Mouse (Mus musculus) forebrain, embryonic 13.5 days (tissue): ENCODE results near the gene Gmds. TPM values are rescaled to one million over a fixed set of nuclear protein-coding genes. Genes with fewer than 3 reads are reported as not detected.

Experiments
- ATAC-seq: fragments of 200-750 bp; cut with Nextera tagmentation; 2 replicates; pipeline ENCODE4 v1.8.0; 2017
- H3K27ac ChIP-seq: fragments of 300-500 bp; sonication (generic); 2 replicates; pipeline ENCODE4 v1.5.1; 2015; ENCODE audit warnings: inconsistent platforms, mild to moderate bottlenecking, moderate library complexity
- H3K27me3 ChIP-seq: fragments of 300-500 bp; sonication (generic); 2 replicates; pipeline ENCODE4 v1.6.1; 2015; ENCODE audit warnings: mild to moderate bottlenecking, inconsistent platforms
- H3K36me3 ChIP-seq: fragments of 300-500 bp; sonication (generic); 2 replicates; pipeline ENCODE4 v1.6.1; 2015; ENCODE audit warnings: mild to moderate bottlenecking, inconsistent platforms; ENCODE audit not compliant: poor library complexity, severe bottlenecking
- H3K4me1 ChIP-seq: fragments of 300-500 bp; sonication (generic); 2 replicates; pipeline ENCODE4 v1.6.1; 2015; ENCODE audit warnings: inconsistent platforms
- H3K4me2 ChIP-seq: fragments of 300-500 bp; sonication (generic); 2 replicates; pipeline ENCODE4 v1.6.1; 2015; ENCODE audit warnings: inconsistent platforms, mild to moderate bottlenecking, moderate library complexity
- H3K4me3 ChIP-seq: fragments of 300-500 bp; sonication (generic); 2 replicates; pipeline ENCODE4 v1.5.1; 2015; ENCODE audit warnings: mild to moderate bottlenecking, inconsistent platforms
- H3K9ac ChIP-seq: fragments of 300-500 bp; sonication (generic); 2 replicates; pipeline ENCODE4 v1.6.1; 2015; ENCODE audit warnings: mild to moderate bottlenecking, inconsistent platforms
- H3K9me3 ChIP-seq: fragments of 300-500 bp; sonication (generic); replicated peaks from 2 replicates; pipeline ENCODE4 v1.6.1; 2016; ENCODE audit warnings: inconsistent platforms
- WGBS: fragments of 180-500 bp; shearing (Covaris S2); methylation state at CpG from one replicate; pipeline ENCODE4 v1.1.7; 2015; 5-methylcytosine and 5-hydroxymethylcytosine counted together
- polyA plus RNA-seq: library from polyadenylated mRNA; unstranded; fragments of >200 nt; fragmentation: Nextera tagmentation; extraction: Ambion mirVana; gene quantifications from 2 replicates; pipeline ENCODE4 v1.2.1, GENCODE M21; 2015

Gene Gmds
- polyA plus RNA-seq, 1 experiment from 2014 or later = 28.5 TPM

DNA sequence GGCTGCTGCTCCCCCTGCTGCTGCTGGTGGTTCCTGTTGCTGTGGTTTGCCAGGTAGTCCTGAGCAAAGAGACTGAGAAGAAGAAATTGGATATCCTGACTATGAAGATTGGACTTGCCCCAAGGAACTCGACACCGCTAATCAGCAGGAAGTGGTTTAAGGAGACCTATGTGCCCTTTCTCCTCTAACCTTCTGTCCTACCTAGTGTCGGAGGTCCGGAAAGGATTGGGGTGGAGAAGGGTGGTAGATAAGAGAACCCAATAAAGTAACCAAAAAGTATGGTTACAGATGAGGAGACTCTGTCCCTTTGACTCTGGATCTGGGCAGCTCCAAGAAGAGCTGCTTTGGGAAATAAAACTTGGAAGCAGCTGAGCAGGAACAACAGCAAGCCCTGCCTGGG is 86.3 kb downstream of the Gmds start:
- no peak for ATAC-seq
- Histone ChIP-seq H3K4me3 (no peak overlapping the region), H3K9ac (no peak overlapping the region)

DNA sequence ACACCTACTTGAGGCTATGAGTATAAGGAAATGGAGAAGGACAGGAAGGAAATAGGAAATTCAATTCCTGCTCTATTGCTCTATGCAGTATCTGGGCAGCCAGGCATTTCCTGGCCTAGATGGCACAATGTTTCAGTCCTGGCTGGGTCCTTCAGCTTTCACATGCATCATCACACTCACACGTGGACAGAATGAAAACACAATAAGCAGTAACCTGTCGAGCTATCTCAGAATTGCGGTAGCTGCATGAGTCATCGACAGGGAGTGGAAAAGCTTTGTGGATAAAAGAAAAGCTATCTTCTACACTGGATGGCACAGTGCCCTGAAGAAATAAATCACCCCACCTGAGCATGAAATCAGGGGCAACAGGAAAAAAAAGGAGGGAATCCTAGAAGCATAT is 96.3 kb downstream of the Gmds start:
- no peak for ATAC-seq
- no peaks in the 10 kb centered on the region for H3K36me3 ChIP-seq
- no peaks in the 10 kb centered on the region for H3K9me3 ChIP-seq
- H3K27ac ChIP-seq = no peak overlapping the region
- H3K4me3 ChIP-seq = no peak overlapping the region
- 76% methylated on average over 4 of the region's 4 CpGs for WGBS
- H3K4me2 ChIP-seq = no peak overlapping the region
- H3K4me1 ChIP-seq = no peaks in the 10 kb centered on the region
- H3K27me3 ChIP-seq = no peaks in the 10 kb centered on the region
- no peak overlapping the region for H3K9ac ChIP-seq

More for the DNA sequence above, 86.3 kb downstream of the Gmds start:
- 83% methylated on average over 4 of the region's 4 CpGs for WGBS
- H3K27me3 ChIP-seq = no peaks in the 10 kb centered on the region
- H3K9me3 ChIP-seq = no peaks in the 10 kb centered on the region
- H3K27ac ChIP-seq = no peak overlapping the region
- no peaks in the 10 kb centered on the region for H3K36me3 ChIP-seq
- H3K4me1 ChIP-seq = no peaks in the 10 kb centered on the region
- no peak overlapping the region for H3K4me2 ChIP-seq

DNA sequence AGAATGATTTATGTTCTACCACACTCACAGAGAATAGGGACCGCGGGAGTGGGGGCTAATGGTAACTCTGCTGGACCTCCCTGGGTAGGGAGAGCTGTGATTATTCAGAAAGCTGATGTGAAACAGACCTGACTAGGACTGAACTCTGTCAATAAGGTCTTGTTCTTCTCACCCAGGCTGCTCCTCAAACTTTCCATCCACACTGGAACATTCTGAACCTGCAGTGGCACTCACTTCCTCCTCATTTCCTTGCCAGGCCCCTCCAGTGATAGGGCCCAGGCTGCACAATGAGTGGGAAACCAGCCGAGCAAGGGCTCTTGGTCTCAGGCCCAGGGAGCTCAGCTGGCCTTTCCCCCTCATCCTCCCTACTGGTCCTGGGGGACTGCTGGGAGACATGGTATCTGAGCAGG is 102.3 kb downstream of the Gmds start:
- H3K27me3 ChIP-seq = no peaks in the 10 kb centered on the region
- no peak overlapping the region for H3K27ac ChIP-seq
- H3K9ac ChIP-seq = no peak overlapping the region
- no peaks in the 10 kb centered on the region for H3K9me3 ChIP-seq
- H3K4me3 ChIP-seq = no peak overlapping the region
- no peak for ATAC-seq
- no peaks in the 10 kb centered on the region for H3K4me1 ChIP-seq
- WGBS = 75% methylated on average over 3 of the region's 3 CpGs
- no peak overlapping the region for H3K4me2 ChIP-seq
- H3K36me3 ChIP-seq = no peaks in the 10 kb centered on the region

DNA sequence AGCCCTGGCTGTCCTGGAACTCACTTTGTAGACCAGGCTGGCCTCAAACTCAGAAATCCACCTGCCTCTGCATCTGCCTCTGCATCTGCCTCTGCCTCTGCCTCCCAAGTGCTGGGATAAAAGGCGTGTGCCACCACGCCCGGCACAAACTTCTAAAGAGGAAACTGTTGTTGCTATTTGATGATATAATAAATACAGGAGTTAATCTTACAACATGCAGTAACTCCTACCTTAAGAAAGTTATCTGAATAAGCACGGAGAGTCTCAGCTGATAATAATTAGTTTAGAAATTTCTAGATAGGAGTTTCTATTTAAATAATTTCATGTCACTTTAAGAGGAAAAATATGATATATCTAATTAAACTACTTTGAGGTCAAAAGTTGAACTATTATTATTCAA is 103.5 kb downstream of the Gmds start:
- no peak overlapping the region for H3K4me2 ChIP-seq
- no peaks in the 10 kb centered on the region for H3K36me3 ChIP-seq
- H3K4me3 ChIP-seq = no peak overlapping the region
- no peaks in the 10 kb centered on the region for H3K9me3 ChIP-seq
- no peak overlapping the region for H3K9ac ChIP-seq
- no peaks in the 10 kb centered on the region for H3K27me3 ChIP-seq
- H3K4me1 ChIP-seq = no peaks in the 10 kb centered on the region
- 93% methylated on average over 4 of the region's 4 CpGs for WGBS
- ATAC-seq = no peak
- H3K27ac ChIP-seq = no peak overlapping the region

DNA sequence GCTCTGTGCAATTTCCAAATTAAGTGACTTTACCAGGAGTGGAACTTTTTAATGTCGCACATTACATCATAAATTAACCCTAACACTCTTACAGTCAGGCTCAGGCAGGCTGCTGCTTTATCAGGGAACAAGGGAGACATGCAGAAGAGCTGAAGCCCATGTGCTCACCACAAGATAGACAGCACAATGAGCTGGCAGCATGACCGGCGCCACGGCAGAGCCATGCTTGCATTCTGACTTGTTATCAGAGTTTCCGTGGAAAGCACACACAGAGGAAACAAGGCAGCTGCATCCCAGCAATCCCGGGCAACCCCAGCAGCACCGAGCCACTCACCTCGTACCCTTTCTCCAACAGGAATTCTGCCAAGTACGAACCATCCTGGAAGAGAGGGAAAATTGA is 104.5 kb downstream of the Gmds start:
- Histone ChIP-seq H3K9ac (no peak overlapping the region), H3K27me3 (no peaks in the 10 kb centered on the region), H3K4me1 (no peaks in the 10 kb centered on the region), H3K36me3 (no peaks in the 10 kb centered on the region), H3K27ac (no peak overlapping the region), H3K9me3 (no peaks in the 10 kb centered on the region), H3K4me2 (no peak overlapping the region), H3K4me3 (no peak overlapping the region)
- ATAC-seq = no peak
- 85% methylated on average over 9 of the region's 9 CpGs for WGBS

DNA sequence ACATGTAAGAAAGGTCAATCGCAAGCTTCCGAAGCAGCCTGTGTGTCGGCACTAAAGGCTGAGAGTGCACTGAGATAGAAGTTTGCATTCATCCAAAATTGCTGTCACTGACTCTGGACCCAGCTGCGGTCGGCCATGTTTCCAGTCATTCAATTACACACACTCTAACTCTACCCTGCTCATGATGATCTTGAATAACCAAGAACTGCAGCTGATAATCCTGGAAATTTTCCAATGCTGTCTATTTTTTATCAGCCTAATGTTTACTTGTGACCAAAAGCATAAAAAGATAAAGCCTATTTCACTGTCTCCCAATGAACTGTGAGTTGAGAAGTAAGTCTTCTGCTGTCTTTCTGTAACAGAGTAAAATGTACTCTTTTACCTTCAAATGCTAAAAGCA is 106.1 kb downstream of the Gmds start:
- no peak for ATAC-seq
- H3K27me3 ChIP-seq = no peaks in the 10 kb centered on the region
- no peak overlapping the region for H3K9ac ChIP-seq
- 91% methylated on average over 5 of the region's 5 CpGs for WGBS
- no peaks in the 10 kb centered on the region for H3K9me3 ChIP-seq
- H3K4me2 ChIP-seq = no peak overlapping the region
- H3K36me3 ChIP-seq = no peaks in the 10 kb centered on the region
- H3K27ac ChIP-seq = no peak overlapping the region
- H3K4me1 ChIP-seq = no peaks in the 10 kb centered on the region
- no peak overlapping the region for H3K4me3 ChIP-seq

DNA sequence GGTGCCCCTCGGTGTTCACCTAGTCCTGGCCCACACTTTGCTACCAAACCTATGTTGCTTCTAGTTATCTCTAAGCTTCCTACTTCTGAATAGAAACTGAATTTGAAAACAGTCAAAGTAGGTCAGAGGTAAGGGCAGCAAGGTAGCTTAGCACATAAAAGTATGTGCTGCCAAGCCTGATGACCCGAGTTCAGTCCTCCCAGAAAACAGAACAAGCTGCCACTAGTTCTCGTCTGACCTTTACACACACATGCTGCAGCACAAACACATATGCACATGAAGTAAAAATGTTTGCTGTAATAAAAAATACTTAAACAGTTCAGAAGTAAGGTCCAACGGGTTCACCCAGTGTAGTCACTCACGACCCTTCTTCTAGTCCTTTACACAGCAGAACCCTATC is 106.6 kb downstream of the Gmds start:
- Histone ChIP-seq H3K9me3 (no peaks in the 10 kb centered on the region), H3K36me3 (no peaks in the 10 kb centered on the region), H3K4me1 (no peaks in the 10 kb centered on the region), H3K4me2 (no peak overlapping the region), H3K27me3 (no peaks in the 10 kb centered on the region), H3K4me3 (no peak overlapping the region), H3K27ac (no peak overlapping the region), H3K9ac (no peak overlapping the region)
- 90% methylated on average over 5 of the region's 5 CpGs for WGBS
- no peak for ATAC-seq

DNA sequence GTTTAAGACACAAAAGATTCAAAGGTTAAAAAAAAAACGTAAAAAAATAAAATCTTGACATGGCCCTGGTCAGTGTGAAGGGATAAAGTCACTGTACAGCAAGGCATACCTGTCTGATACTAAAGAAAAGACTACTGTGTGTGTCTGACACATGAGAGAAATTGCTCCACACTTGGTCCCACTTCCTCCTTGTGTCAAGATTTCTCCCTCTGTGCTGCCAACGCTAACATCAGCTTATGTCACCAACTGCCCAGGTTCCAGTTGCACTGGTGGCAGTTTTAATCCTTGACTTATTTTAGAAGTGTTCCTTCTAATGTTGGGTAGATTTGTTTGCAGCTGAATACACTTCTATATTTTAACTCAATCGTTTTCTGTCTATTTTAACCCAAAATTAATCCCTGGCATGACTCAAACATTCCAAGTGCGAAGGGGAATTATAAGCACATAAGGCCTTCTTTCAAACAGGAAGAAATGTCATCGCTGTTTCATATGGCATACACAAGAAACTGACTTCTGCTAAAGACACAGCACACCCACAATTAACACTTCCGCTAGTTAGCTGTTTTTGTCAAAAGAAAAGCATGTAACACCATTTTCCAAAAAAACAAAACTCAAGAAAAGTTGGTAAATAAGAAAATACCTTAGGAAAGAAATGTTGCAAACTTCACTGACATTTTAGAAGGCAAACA is 110.5 kb downstream of the Gmds start:
- H3K27ac ChIP-seq = no peak overlapping the region
- no peaks in the 10 kb centered on the region for H3K27me3 ChIP-seq
- ATAC-seq = no peak
- no peak overlapping the region for H3K9ac ChIP-seq
- H3K36me3 ChIP-seq = no peaks in the 10 kb centered on the region
- WGBS = 82% methylated on average over 6 of the region's 6 CpGs
- no peaks in the 10 kb centered on the region for H3K9me3 ChIP-seq
- no peak overlapping the region for H3K4me2 ChIP-seq
- no peak overlapping the region for H3K4me3 ChIP-seq
- H3K4me1 ChIP-seq = no peaks in the 10 kb centered on the region

DNA sequence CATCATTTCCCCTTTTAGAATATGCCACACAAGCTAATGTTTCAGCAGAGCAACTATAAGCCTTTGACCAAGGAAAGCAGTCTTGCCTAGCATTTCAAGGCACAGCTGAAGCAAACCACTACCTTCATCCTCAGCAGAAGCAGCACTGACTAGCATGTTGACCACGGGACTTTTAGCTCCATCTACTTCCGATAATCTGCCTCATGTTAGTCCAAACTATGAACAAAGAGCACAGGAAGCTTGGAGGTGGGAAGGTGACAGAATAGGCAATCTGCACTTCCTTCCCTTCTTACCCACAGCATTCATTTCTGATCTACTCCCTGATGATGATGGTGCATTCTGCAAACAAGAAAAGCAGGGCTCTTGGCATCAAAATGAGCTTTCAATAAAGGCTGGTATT is 120.9 kb downstream of the Gmds start:
- 78% methylated on average over 2 of the region's 2 CpGs for WGBS
- H3K4me1 ChIP-seq = no peaks in the 10 kb centered on the region
- H3K36me3 ChIP-seq = no peaks in the 10 kb centered on the region
- H3K27me3 ChIP-seq = no peaks in the 10 kb centered on the region
- H3K27ac ChIP-seq = no peak overlapping the region
- H3K9ac ChIP-seq = no peak overlapping the region
- ATAC-seq = no peak
- no peak overlapping the region for H3K4me3 ChIP-seq
- H3K4me2 ChIP-seq = no peak overlapping the region
- no peaks in the 10 kb centered on the region for H3K9me3 ChIP-seq

DNA sequence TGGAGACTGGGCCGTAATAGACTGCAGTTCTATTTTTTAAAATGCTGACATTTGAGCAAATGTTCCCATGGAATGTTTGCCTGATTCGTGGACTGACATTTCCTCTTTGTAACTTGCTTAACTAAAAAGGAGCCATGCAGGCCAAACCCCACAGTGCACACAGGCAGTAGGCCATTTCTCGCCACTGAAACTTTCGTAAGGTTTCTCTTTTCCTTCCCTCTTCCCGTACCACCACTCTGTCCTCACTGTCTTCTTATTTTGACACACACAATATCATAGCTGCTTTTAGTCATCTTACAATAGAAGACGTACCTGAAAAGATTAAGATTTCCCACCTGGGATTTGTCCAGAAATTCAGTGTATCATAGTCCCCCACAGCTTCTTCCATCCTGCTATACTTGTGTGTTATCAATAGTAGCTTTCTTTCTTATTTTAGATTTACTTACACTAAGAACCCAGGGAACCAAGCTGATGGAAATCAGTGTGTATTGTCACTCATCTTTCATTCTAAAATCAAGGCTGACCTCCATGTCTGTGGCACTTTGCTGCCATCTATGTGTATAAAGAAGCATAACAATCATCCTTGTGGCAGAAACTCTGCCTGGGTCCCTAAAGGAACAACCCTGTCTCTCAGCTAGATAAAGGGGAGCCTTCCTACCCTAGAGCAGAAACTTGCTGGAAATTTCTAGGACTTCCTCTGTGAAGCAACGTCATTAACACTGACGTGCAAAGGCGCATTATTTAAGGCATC is 124.7 kb downstream of the Gmds start:
- Histone ChIP-seq H3K4me1 (no peaks in the 10 kb centered on the region), H3K27me3 (no peaks in the 10 kb centered on the region), H3K9me3 (no peaks in the 10 kb centered on the region), H3K36me3 (no peaks in the 10 kb centered on the region), H3K27ac (no peak overlapping the region), H3K4me2 (no peak overlapping the region), H3K9ac (no peak overlapping the region), H3K4me3 (no peak overlapping the region)
- 54% methylated on average over 9 of the region's 9 CpGs for WGBS
- peak; percentile 78; the same call in 1 of the 2 replicates for ATAC-seq

DNA sequence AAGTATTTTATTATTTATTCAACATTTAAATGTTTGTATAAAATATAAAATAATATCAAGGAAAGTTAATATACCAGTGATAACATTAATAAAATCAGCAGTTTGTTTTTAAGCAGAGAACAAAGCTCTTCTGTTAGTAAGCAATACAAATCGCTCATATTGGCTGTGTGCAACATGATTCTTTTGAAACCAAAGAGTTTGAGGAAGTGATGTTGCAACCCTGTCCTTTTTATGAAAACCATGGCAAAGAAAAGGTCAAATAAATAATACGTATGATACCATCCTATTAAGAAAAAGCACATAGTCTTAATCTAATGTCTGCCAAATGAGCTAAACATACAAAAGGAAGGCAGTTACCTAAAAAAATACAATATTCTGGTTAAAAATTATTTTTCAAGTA is 126.4 kb downstream of the Gmds start:
- 80% methylated on average over 2 of the region's 2 CpGs for WGBS
- H3K27me3 ChIP-seq = no peaks in the 10 kb centered on the region
- no peaks in the 10 kb centered on the region for H3K36me3 ChIP-seq
- no peak overlapping the region for H3K4me3 ChIP-seq
- H3K27ac ChIP-seq = no peak overlapping the region
- H3K9ac ChIP-seq = no peak overlapping the region
- ATAC-seq = no peak
- no peak overlapping the region for H3K4me2 ChIP-seq
- H3K4me1 ChIP-seq = no peaks in the 10 kb centered on the region
- no peaks in the 10 kb centered on the region for H3K9me3 ChIP-seq

DNA sequence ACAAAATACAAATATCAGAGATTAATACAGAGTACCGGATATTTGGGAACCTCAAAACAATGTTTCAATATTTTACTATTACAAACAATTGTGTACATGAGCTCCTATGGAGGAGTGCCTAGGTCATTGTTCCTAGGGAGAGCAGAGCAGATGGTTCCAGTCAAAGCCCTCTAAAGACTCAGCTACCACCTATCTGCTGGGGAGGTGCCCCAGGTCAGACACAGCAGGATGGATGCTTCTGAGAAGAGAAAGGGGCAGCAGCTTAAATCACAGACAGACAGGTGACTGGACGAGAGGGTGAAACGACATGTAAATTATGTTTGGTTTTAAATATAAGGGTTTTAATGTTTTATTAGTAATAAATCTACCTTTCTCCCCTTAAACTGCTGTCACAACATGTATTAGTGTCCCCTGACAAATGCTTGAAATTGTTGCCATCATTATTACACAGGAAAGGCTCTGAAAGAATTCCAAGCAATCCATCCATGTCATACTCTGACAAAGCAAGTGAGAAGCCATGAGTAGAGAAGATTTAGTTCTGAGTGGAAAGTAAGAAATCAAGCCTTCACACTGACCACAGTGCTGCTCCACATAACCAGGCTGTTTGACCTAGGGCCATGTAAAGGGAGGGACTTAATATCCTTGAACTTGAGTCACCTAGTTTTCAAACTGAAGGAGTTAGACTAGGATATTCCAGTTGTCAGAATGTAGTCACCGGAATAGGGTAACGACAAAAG is 131.2 kb downstream of the Gmds start:
- H3K27ac ChIP-seq = no peak overlapping the region
- H3K27me3 ChIP-seq = no peaks in the 10 kb centered on the region
- H3K36me3 ChIP-seq = no peaks in the 10 kb centered on the region
- H3K4me3 ChIP-seq = no peak overlapping the region
- H3K9ac ChIP-seq = no peak overlapping the region
- no peak overlapping the region for H3K4me2 ChIP-seq
- no peaks in the 10 kb centered on the region for H3K4me1 ChIP-seq
- no peaks in the 10 kb centered on the region for H3K9me3 ChIP-seq
- ATAC-seq = no peak
- 81% methylated on average over 5 of the region's 5 CpGs for WGBS
